Mouse (Mus musculus) mouse trophoblast stem cell (cell line): ENCODE results near the gene Hist1h1c.

Experiments
- in situ Hi-C, 2 experiments: fragments of 300-500 bp; cut with MseI, MboI; formaldehyde crosslinking; loops; 2 replicates in 1 of 2; 3 replicates in 1 of 2; pipeline ENCODE4 v1.15.1; 2025

Gene Hist1h1c

DNA sequence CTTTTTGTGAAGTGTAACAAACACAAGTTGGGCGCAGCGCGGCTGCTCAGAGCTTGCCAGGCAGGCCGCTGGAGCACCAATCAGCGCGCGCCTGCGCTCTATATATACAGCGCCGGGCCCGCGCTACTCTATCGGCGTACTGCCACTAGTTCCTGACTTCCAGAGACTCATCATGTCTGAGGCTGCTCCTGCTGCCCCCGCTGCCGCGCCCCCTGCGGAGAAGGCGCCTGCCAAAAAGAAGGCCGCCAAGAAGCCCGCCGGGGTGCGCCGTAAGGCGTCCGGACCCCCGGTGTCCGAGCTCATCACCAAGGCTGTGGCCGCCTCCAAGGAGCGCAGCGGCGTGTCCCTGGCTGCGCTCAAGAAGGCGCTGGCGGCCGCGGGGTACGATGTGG is at the start of gene Hist1h1c:
TSS of gene Hist1h1c (plus strand) at position 132 of the 392 bp plus-strand sequence.
- in situ Hi-C loops, result loop anchor here in 1 of 2 experiments (5.0 kb wide), 1 partner anchor 36 kb away; no protein-coding TSS in a partner anchor

DNA sequence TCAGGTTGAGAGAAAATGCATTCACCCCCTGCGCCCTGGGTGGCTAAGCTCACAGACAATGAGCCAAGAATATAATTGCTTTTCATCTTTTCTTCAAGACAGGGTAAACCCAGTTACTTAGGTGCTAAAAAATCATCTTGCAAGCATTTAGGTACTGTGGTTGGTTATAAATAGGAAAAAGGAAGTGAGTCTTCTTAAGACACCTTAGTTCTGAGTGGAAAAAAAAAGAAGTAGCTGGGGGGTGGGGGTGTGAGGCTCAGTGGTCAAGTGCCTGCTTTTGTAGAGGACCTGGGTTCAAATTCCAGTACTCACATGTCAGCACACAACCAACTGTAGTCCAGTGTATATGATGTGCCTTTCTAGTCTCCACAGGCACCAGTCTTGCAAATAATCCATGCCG is 49.7 kb upstream of the Hist1h1c start:
- in situ Hi-C loops, result no loop called here

DNA sequence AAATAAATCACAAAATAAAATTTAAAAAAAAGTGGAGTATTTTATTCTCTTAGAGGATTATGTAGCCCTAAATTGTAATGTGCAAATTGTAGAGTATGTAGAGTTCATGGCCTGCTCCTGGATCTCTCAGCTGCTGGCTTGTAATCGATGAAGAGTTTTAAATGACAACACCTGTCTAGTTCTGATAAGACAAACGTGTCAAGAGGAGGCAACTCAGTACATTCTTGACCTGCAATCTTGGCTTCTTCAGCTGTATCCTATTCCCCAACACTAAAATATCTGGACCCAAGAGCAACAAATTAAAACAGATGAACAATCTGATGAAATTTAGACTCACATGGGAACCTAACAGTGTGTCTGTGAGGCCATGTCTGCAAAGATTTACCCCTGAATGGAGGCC is 49.1 kb upstream of the Hist1h1c start:
- in situ Hi-C loops, result no loop called here

DNA sequence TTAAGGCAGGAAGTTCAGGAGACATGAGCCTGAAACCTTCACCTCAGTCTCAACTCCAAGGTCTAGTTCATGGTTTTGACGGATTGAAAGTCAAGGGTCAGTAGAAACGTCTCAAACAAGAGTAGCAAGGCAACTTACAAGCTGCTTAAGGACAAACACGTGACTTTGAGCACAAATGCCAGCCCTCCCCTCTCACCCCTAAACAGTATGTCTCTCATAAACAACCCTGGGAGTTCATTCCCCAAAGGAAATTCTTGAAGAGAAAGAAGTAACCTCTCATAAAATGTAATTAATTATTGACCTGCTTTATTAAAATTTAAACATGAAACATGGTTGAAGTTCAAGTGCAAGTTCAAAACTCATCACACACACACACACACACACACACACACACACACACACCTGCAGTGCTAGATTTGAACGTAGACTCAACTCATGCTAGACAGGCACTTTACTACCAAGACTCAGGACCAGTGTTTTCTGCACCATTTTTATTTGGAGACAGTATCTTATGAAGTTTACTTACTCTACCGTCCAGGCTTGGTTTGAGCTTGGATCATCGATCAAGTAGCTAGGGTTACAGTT is 44.7 kb upstream of the Hist1h1c start:
- in situ Hi-C loops, result loop anchor here in 1 of 2 experiments (5.0 kb wide), 1 partner anchor 62 kb away; no protein-coding TSS in a partner anchor

GRCm38 (mm10) chr13:23694956-23695355 is 43.7 kb upstream of the Hist1h1c start:
- in situ Hi-C loops, result loop anchor here (5.0 kb wide), 2 partner anchors 37 to 63 kb away; no protein-coding TSS in a partner anchor

GRCm38 (mm10) chr13:23695514-23695913 is 43.1 kb upstream of the Hist1h1c start, which contains the start of gene Hist1h1t:
TSS of gene Hist1h1t (plus strand) at chr13:23695814.
- in situ Hi-C loops, result loop anchor here in 1 of 2 experiments (5.0 kb wide), 1 partner anchor 37 kb away; no protein-coding TSS in a partner anchor

DNA sequence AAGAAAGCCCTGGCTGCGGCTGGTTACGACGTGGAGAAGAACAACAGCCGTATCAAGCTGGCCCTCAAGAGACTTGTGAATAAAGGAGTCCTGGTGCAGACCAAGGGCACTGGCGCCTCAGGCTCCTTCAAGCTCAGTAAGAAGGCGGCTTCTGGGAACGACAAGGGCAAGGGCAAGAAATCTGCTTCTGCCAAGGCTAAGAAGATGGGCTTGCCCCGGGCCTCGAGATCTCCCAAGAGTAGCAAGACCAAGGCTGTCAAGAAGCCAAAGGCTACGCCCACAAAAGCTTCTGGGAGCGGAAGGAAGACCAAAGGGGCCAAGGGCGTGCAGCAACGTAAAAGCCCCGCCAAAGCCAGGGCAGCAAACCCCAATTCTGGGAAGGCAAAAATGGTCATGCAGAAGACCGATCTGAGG is 42.5 kb upstream of the Hist1h1c start:
- in situ Hi-C loops, result loop anchor here in 1 of 2 experiments (5.0 kb wide), 1 partner anchor 36 kb away; no protein-coding TSS in a partner anchor

DNA sequence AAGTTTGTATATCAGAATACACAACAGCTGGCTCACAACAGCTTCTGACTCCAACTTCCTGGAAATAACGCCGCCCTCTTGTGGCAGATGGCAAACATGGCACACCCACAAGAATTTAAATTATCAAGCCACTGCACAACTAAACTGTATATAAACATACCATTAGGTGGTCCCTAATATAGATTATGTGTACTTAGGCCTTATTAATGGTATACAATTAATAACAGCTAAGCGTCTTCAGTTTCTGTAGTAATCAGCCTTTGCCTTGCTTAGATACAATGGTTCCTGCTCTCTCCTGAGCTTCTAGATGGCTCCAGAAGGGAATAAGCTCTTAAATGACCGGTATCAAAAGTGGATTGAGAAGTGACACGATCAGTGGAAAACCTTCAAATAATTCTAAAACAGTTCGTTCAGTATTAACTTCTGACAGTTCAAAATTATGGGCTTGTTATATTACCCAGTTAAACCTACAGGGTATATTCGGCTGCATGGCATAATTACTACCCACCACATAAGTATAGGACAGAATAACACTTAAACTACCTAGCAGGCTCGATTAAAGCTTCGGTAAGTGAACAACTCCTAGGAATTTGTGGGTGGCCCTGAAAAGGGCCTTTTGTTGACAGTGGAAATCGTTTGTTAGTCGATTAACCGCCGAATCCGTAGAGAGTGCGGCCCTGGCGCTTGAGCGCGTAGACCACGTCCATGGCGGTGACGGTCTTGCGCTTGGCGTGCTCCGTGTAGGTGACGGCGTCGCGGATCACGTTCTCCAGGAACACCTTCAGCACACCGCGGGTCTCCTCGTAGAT is 40.9 kb upstream of the Hist1h1c start:
- in situ Hi-C loops, result loop anchor here in 1 of 2 experiments (5.0 kb wide), 1 partner anchor 35 kb away; no protein-coding TSS in a partner anchor

DNA sequence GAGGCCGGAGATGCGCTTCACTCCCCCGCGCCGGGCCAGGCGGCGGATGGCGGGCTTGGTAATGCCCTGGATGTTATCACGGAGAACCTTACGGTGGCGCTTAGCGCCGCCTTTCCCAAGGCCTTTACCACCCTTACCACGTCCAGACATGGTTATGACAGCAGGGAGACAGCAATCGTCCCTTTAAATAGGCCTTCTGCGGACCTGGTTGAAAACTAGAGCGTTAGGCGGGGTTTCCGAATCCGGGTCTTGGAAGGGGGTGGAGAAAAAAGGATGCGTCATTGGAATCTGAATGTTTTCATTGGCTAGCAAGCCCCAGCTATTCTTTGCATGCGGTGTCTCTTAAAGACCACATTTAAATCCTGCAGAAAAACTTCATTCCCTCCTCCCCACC is 40.3 kb upstream of the Hist1h1c start, which contains the start of gene Hist1h4c:
TSS of gene Hist1h4c (minus strand) at position 155 of the 394 bp plus-strand sequence.
- in situ Hi-C loops, result loop anchor here in 1 of 2 experiments (5.0 kb wide), 1 partner anchor 34 kb away; no protein-coding TSS in a partner anchor

DNA sequence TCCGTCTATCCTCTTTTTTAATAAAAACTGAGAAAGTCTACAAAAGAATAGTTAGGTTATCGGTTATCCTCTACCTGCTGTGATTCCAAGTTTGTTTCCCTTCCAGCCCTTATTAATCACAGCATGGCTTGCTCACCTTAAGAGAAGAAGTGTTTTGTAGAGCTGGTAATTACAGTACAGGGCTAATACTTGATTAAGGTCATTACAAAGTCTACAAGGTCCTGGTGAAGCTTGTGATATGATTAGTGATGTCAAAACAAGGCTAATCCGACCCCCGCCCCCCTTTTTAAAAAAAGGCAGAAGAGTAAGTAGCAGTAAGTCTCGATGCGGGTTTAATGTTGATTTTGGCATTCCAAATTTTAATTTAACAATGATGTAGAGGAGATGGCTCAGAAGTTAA is 39.6 kb upstream of the Hist1h1c start:
- in situ Hi-C loops, result loop anchor here in 1 of 2 experiments (5.0 kb wide), 1 partner anchor 33 kb away; no protein-coding TSS in a partner anchor

DNA sequence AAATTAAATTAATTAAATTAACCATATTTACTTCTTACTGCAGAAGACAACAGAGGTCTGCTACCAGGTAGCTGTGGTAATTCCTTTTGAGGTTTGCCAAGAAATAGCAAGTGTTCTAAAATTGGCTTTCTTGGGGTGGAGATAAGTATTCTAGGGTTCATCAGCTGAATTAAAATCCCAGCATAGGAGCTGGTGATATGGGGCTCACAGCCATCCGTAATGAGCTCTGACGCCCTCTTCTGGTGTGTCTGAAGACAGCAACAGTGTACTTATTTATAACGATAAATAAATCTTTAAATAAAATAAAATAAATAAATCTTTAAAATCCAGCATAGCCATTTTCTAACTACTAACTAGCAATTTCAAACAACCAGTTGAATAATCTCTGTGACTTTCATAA is 38.8 kb upstream of the Hist1h1c start:
- in situ Hi-C loops, result loop anchor here (5.0 kb wide), 2 partner anchors 33 to 38 kb away; partner anchors contain the start of gene Hist1h1c (in 1 of the 2)

DNA sequence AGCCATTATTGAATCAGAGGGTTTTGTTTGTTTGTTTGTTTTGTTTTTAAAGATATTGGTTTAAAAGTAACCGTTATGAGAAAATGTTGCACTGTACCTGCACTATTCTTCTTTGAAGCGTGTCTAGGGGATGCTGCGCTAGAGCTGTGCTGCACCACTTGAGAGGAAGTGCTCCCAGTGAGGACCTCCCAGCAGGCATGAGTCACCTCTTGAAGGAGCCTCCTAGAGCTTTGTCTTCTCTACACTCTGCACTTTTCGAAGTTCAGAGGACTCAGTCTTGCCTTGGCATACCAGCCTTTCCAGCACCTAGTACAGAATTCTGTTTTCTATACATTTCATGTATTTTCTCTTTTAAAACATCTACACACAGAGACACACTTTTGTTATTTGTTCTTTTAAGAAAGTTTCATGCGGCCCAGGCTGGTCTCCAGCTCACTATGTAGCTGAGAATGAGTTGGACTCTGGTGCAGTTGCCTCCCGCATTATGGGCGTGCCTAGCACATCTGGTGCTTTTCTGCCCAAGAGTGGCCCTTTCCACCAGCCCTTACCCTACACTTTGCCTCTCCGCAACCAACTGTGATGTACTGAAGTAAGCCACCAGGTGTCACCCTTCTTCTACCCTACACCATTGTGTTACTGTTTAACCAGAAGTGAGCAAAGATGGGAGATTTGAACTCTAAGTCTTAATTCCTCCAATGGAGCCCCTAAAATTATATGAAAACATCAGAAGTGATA is 37.7 kb upstream of the Hist1h1c start:
- in situ Hi-C loops, result loop anchor here in 1 of 2 experiments (5.0 kb wide), 1 partner anchor 36 kb away; the partner anchor contains the start of gene Hist1h1c

GRCm38 (mm10) chr13:23702220-23702619 is 36.4 kb upstream of the Hist1h1c start:
- in situ Hi-C loops, result loop anchor here in 1 of 2 experiments (5.0 kb wide), 1 partner anchor 35 kb away; the partner anchor contains the start of gene Hist1h1c

- in situ Hi-C loops, result loop anchor here in 1 of 2 experiments (5.0 kb wide), 1 partner anchor 34 kb away; the partner anchor contains the start of gene Hist1h1c
Observed at GRCm38 (mm10) chr13:23702801-23703200, 35.8 kb upstream of the Hist1h1c start.

DNA sequence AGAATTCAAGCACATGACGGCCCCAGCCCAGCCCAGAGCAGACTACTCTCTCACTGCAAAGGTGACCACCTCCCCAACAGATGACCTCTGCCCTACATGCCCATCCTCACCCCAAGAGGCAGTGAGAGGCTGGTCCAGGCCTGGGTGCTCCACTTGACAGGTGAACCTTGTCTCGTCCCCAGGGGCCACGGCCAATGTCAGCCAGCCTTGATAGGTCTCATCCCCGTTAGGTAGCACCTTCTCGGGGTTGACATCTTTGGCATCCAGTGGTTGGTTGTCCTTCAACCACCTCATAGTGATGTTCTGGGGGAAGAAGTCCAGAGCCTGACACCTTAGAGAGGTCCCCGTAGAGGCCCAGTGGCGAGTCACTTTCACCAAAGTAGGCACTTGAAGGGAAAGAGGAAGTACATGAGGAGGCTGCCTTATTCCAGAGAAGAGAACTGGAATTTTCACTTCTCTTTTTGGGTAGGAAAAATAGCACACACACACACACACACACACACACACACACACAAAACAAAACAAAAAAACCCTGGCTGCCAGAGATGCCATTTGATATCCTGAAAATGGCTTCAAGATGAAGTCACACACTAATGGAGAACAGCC is 32.8 kb upstream of the Hist1h1c start:
- in situ Hi-C loops, result no loop called here

- in situ Hi-C loops, result no loop called here
Observed at GRCm38 (mm10) chr13:23706771-23707170, 31.8 kb upstream of the Hist1h1c start.

- in situ Hi-C loops, result no loop called here
Observed at GRCm38 (mm10) chr13:23708041-23708440, 30.6 kb upstream of the Hist1h1c start.

GRCm38 (mm10) chr13:23708654-23709053 is 30.0 kb upstream of the Hist1h1c start:
- in situ Hi-C loops, result no loop called here

DNA sequence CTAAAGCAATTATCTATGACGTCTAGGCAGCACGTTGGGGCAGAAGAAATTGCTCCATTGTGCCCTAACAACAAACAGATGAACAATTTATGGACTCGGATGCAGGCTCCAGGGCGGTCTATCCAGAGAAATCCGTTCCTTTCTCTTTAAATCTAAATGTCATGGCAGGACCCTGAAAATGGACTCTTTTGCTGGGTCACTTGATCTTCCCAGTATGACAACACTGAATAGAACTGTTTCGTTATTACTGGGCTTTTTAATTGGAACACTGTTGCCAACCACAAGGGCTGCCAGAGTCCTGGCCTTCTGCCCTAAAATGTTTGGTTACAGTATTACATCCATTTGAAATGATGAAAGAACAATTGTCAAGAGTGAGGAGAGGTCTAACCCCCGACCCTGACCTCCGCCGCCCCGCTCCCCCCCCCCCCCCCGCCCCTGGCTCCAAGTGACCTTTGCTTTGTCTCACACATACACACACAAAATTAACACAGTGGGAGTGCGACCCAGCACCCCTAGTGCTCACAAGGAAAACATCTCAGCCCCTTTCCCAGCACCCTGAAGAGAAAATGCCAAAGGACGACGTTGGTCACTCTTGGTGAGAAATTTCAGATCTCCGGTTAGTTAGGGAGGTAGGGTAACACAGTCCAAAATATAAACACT is 28.8 kb upstream of the Hist1h1c start:
- in situ Hi-C loops, result no loop called here
